Mouse (Mus musculus): ENCODE data around the gene Zfp646.
"Not testable (repeated sequence)": the region's sequence is repeated elsewhere in the genome, so short reads cannot be mapped to it uniquely, and the experiment has no call there.

The Zfp646 gene

GRCm38 (mm10) chr7:127876467-127877348 lies 687 bp downstream of the Zfp646 start, which contains the start of gene Zfp668:
TSS of gene Zfp668 (minus strand) at chr7:127876828.
- in situ Hi-C loops (cut with MboI; ENCODE audit: low pct_unique_long_range_greater_than_20kb in 1 of 2, low sequenced_read_pairs in 2 of 2, unreplicated experiment in 1 of 2), result no loop called here

- in situ Hi-C loops (cut with MboI; ENCODE audit: low pct_unique_long_range_greater_than_20kb in 1 of 2, low sequenced_read_pairs in 2 of 2, unreplicated experiment in 1 of 2), result no loop called here
These were observed 3.3 kb downstream of the Zfp646 start for GRCm38 (mm10) chr7:127879301-127879700.

- in situ Hi-C loops (cut with MboI; ENCODE audit: low pct_unique_long_range_greater_than_20kb in 1 of 2, low sequenced_read_pairs in 2 of 2, unreplicated experiment in 1 of 2), result no loop called here
These were observed 4.4 kb downstream of the Zfp646 start for GRCm38 (mm10) chr7:127880431-127880830.

- in situ Hi-C loops (cut with MboI; ENCODE audit: low pct_unique_long_range_greater_than_20kb in 1 of 2, low sequenced_read_pairs in 2 of 2, unreplicated experiment in 1 of 2), result no loop called here
These were observed 9.9 kb downstream of the Zfp646 start for GRCm38 (mm10) chr7:127885951-127886350.

- in situ Hi-C loops (cut with MboI; ENCODE audit: low pct_unique_long_range_greater_than_20kb in 1 of 2, low sequenced_read_pairs in 2 of 2, unreplicated experiment in 1 of 2), result no loop called here
These were observed 10.5 kb downstream of the Zfp646 start for GRCm38 (mm10) chr7:127886551-127886950.

GRCm38 (mm10) chr7:127887191-127887590 lies 11.2 kb downstream of the Zfp646 start:
- in situ Hi-C loops (cut with MboI; ENCODE audit: low pct_unique_long_range_greater_than_20kb in 1 of 2, low sequenced_read_pairs in 2 of 2, unreplicated experiment in 1 of 2), result no loop called here

GRCm38 (mm10) chr7:127887781-127888180 lies 11.8 kb downstream of the Zfp646 start:
- in situ Hi-C loops (cut with MboI; ENCODE audit: low pct_unique_long_range_greater_than_20kb in 1 of 2, low sequenced_read_pairs in 2 of 2, unreplicated experiment in 1 of 2), result no loop called here

GRCm38 (mm10) chr7:127888821-127889220 lies 12.8 kb downstream of the Zfp646 start:
- in situ Hi-C loops (cut with MboI; ENCODE audit: low pct_unique_long_range_greater_than_20kb in 1 of 2, low sequenced_read_pairs in 2 of 2, unreplicated experiment in 1 of 2), result no loop called here

- in situ Hi-C loops (cut with MboI; ENCODE audit: low pct_unique_long_range_greater_than_20kb in 1 of 2, low sequenced_read_pairs in 2 of 2, unreplicated experiment in 1 of 2), result no loop called here
These were observed 14.8 kb downstream of the Zfp646 start, which contains the start of gene Prss53 for GRCm38 (mm10) chr7:127890798-127891197. TSS of gene Prss53 (minus strand) at chr7:127890970.

- in situ Hi-C loops (cut with MboI; ENCODE audit: low pct_unique_long_range_greater_than_20kb in 1 of 2, low sequenced_read_pairs in 2 of 2, unreplicated experiment in 1 of 2), result no loop called here
These were observed 18.5 kb downstream of the Zfp646 start for GRCm38 (mm10) chr7:127894480-127894879.

GRCm38 (mm10) chr7:127895442-127895841 lies 19.4 kb downstream of the Zfp646 start, which contains the start of the genes Gm21974 and Vkorc1:
TSS of gene Gm21974 (minus strand) at chr7:127895454.
TSS of gene Vkorc1 (minus strand) at chr7:127895617.
- in situ Hi-C loops (cut with MboI; ENCODE audit: low pct_unique_long_range_greater_than_20kb in 1 of 2, low sequenced_read_pairs in 2 of 2, unreplicated experiment in 1 of 2), result no loop called here

- in situ Hi-C loops (cut with MboI; ENCODE audit: low pct_unique_long_range_greater_than_20kb in 1 of 2, low sequenced_read_pairs in 2 of 2, unreplicated experiment in 1 of 2), result not testable (repeated sequence)
These were observed 19.9 kb downstream of the Zfp646 start for GRCm38 (mm10) chr7:127895891-127896290.

GRCm38 (mm10) chr7:127896384-127896783 lies 20.4 kb downstream of the Zfp646 start:
- in situ Hi-C loops (cut with MboI; ENCODE audit: low pct_unique_long_range_greater_than_20kb in 1 of 2, low sequenced_read_pairs in 2 of 2, unreplicated experiment in 1 of 2), result no loop called here

GRCm38 (mm10) chr7:127897542-127897941 lies 21.5 kb downstream of the Zfp646 start:
- in situ Hi-C loops (cut with MboI; ENCODE audit: low pct_unique_long_range_greater_than_20kb in 1 of 2, low sequenced_read_pairs in 2 of 2, unreplicated experiment in 1 of 2), result no loop called here

- in situ Hi-C loops (cut with MboI; ENCODE audit: low pct_unique_long_range_greater_than_20kb in 1 of 2, low sequenced_read_pairs in 2 of 2, unreplicated experiment in 1 of 2), result no loop called here
These were observed 22.3 kb downstream of the Zfp646 start for GRCm38 (mm10) chr7:127898179-127898956.

- in situ Hi-C loops (cut with MboI; ENCODE audit: low pct_unique_long_range_greater_than_20kb in 1 of 2, low sequenced_read_pairs in 2 of 2, unreplicated experiment in 1 of 2), result no loop called here
These were observed 24.0 kb downstream of the Zfp646 start for GRCm38 (mm10) chr7:127899997-127900396.

GRCm38 (mm10) chr7:127901772-127902171 lies 25.8 kb downstream of the Zfp646 start:
- in situ Hi-C loops (cut with MboI; ENCODE audit: low pct_unique_long_range_greater_than_20kb in 1 of 2, low sequenced_read_pairs in 2 of 2, unreplicated experiment in 1 of 2), result no loop called here

GRCm38 (mm10) chr7:127903971-127904796 lies 28.2 kb downstream of the Zfp646 start, which contains the start of gene Bckdk:
TSS of gene Bckdk (plus strand) at chr7:127904082.
- in situ Hi-C loops (cut with MboI; ENCODE audit: low pct_unique_long_range_greater_than_20kb in 1 of 2, low sequenced_read_pairs in 2 of 2, unreplicated experiment in 1 of 2), result no loop called here

Data from mouse embryonic stem cell (cell line).